In genomic region chr8:121665329-121665728, GRCm38 (mm10) we compare ENCODE assay signal across 8 mouse cellular contexts. TPM values are rescaled to one million over a fixed set of nuclear protein-coding genes. Genes with fewer than 3 reads are reported as not detected.
DNase-seq lines count a peak whose midpoint lies in the region; ATAC-seq lines count a peak whose summit lies in the region.

No protein-coding gene starts in this region.

- H3K4me3 ChIP-seq in hindbrain, embryonic 12.5 days: 0 out of 2 replicates have a peak overlapping the region, but pooled peaks have one; percentile 0
- H3K4me3 ChIP-seq in limb, embryonic 15.5 days: peak overlapping the region; percentile 18; the same call in 1 of the 2 replicates
- H3K4me3 ChIP-seq in midbrain, embryonic 16.5 days (ENCODE audit: low read depth, low read length): no peak overlapping the region

- H3K4me1 ChIP-seq in hindbrain, embryonic 12.5 days: peaks cover 23% of the 10 kb centered on the region
- H3K4me1 ChIP-seq in limb, embryonic 15.5 days: peaks cover 25% of the 10 kb centered on the region
- H3K4me1 ChIP-seq in midbrain, embryonic 16.5 days (ENCODE audit: control insufficient read depth, insufficient read depth, low read length): peaks cover 18% of the 10 kb centered on the region

- no peaks in the 10 kb centered on the region for H3K36me3 ChIP-seq in hindbrain, embryonic 12.5 days
- H3K36me3 ChIP-seq in limb, embryonic 15.5 days: no peaks in the 10 kb centered on the region
- H3K36me3 ChIP-seq in midbrain, embryonic 16.5 days (ENCODE audit: control insufficient read depth, insufficient read depth, low read length): no peaks in the 10 kb centered on the region

- H3K27ac ChIP-seq in hindbrain, embryonic 12.5 days: peak overlapping the region; percentile 69
- H3K27ac ChIP-seq in limb, embryonic 15.5 days: peak overlapping the region; percentile 77
- peak overlapping the region; percentile 35; the same call in 1 of the 2 replicates for H3K27ac ChIP-seq in midbrain, embryonic 16.5 days (ENCODE audit: low read length)

- H3K9ac ChIP-seq in hindbrain, embryonic 12.5 days: peak overlapping the region; percentile 25; the same call in 1 of the 2 replicates
- H3K9ac ChIP-seq in limb, embryonic 15.5 days: no peak overlapping the region
- no peak overlapping the region for H3K9ac ChIP-seq in midbrain, embryonic 16.5 days (ENCODE audit: low read depth, low read length)

- peak; percentile 39 to 58 for DNase-seq in urinary bladder, adult 18-20 months (ENCODE audit: low spot score in 2 of 2)
- DNase-seq in urinary bladder, adult 2 months (ENCODE audit: low spot score): no peak
- peak; percentile 49 for DNase-seq in gastrocnemius, adult 18-20 months (ENCODE audit: low spot score)
- DNase-seq in cerebellum, adult 8-10 months: no peak

- peak overlapping the region; percentile 26 for H3K4me2 ChIP-seq in hindbrain, embryonic 12.5 days (replicated peaks)
- peak overlapping the region; percentile 35 for H3K4me2 ChIP-seq in limb, embryonic 15.5 days
- peak overlapping the region; percentile 19 for H3K4me2 ChIP-seq in midbrain, embryonic 16.5 days (ENCODE audit: low read length)

- H3K9me3 ChIP-seq in hindbrain, embryonic 12.5 days (replicated peaks): no peaks in the 10 kb centered on the region
- no peaks in the 10 kb centered on the region for H3K9me3 ChIP-seq in limb, embryonic 15.5 days
- no peaks in the 10 kb centered on the region for H3K9me3 ChIP-seq in midbrain, embryonic 16.5 days (replicated peaks; ENCODE audit: control insufficient read depth, low read length, poor library complexity, severe bottlenecking)

- WGBS in hindbrain, embryonic 12.5 days: 5% methylated on average over 16 of the region's 16 CpGs
- WGBS in limb, embryonic 15.5 days: 7% methylated on average over 16 of the region's 16 CpGs
- 4% methylated on average over 16 of the region's 16 CpGs for WGBS in midbrain, embryonic 16.5 days

- peak; percentile 59 for ATAC-seq in hindbrain, embryonic 12.5 days (ENCODE audit: low FRiP score)
- ATAC-seq in limb, embryonic 15.5 days (ENCODE audit: insufficient number of reproducible peaks, low FRiP score, low TSS enrichment, low read depth): peak; percentile 62
- ATAC-seq in midbrain, embryonic 16.5 days: no peak
- no peak for ATAC-seq in frontal cortex, adult (ENCODE audit: low TSS enrichment)

- no peaks in the 10 kb centered on the region for H3K27me3 ChIP-seq in hindbrain, embryonic 12.5 days
- no peaks in the 10 kb centered on the region for H3K27me3 ChIP-seq in limb, embryonic 15.5 days
- H3K27me3 ChIP-seq in midbrain, embryonic 16.5 days (ENCODE audit: control insufficient read depth, insufficient read depth, low read depth, low read length): no peaks in the 10 kb centered on the region

RNA-seq across cellular contexts. Expression of gene Zcchc14, which starts 12.6 kb away (rescaled TPM):
- 16.9 and 22.7 TPM in 2 replicates for polyA plus RNA-seq in urinary bladder, adult 2 months (2012; rRNA removed)
- total RNA-seq in gastrocnemius, adult 18-20 months (2021): 10 to 100 TPM; 15.6 to 17.1 TPM
- 26.5 and 27.6 TPM in 2 replicates for polyA plus RNA-seq in hindbrain, embryonic 12.5 days (2016; fragmentation: Nextera tagmentation; extraction: Ambion mirVana)
- 11.2 and 13.8 TPM in 2 replicates for polyA plus RNA-seq in limb, embryonic 15.5 days (2015; fragmentation: Nextera tagmentation; extraction: Ambion mirVana)
- 23.9 and 28.2 TPM in 2 replicates for polyA plus RNA-seq in midbrain, embryonic 16.5 days (2015; fragmentation: Nextera tagmentation; extraction: Ambion mirVana)

Comparison
In these comparisons a context has a peak if more than half of its experiments do, and no peak if none do; other contexts are left out.
1. DNase-seq: peak in urinary bladder, adult 18-20 months (2 of 2) and gastrocnemius, adult 18-20 months (single experiment); none in urinary bladder, adult 2 months (single experiment) and cerebellum, adult 8-10 months (single experiment).
2. ATAC-seq: peak in hindbrain, embryonic 12.5 days (single experiment) and limb, embryonic 15.5 days (single experiment); none in midbrain, embryonic 16.5 days (single experiment) and frontal cortex, adult (single experiment).
3. Peak in every context shown above with its lines, with median percentiles within 50 percentile points of each other: H3K27ac ChIP-seq and H3K4me2 ChIP-seq.